8 mouse cellular contexts compared by ENCODE assay signal in the genomic region with DNA sequence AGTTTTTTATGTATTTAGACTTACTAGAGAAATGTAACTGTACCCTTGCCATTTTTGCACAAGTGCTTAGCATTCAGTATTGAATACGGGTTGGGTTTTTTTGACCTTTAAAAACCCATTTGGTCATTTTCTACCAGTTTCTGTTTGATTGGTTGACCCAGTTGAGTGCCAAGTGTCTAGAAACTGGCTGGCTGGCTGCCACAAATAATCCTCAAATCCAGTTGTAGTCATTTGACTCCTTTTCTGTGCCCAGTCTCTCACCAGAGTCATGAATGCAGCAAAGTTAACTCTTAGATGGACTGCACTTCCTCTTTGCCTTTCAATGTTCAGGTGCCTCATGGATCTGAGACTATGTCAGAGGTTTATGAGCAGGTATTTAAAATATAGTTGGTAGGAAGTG. TPM values are rescaled to one million over a fixed set of nuclear protein-coding genes. Genes with fewer than 3 reads are reported as not detected.
DNase-seq lines count a peak whose midpoint lies in the region; ATAC-seq and TF ChIP-seq lines count a peak whose summit lies in the region.
"Had no signal": no experiment of that assay in that cellular context is flagged by ENCODE, and none has a peak within 500 bp of the region (broad histone marks: within the 10 kb centered on the region; RNA-seq: fewer than 3 reads in every experiment).

No protein-coding gene starts in this region.

- H3K4me2 ChIP-seq in hindbrain, embryonic 15.5 days: peak overlapping the region; percentile 64
- peak overlapping the region; percentile 62; the same call in 1 of the 2 replicates for H3K4me2 ChIP-seq in midbrain, embryonic 15.5 days
- H3K4me2 ChIP-seq: limb, embryonic 15.5 days had no signal

- TF ChIP-seq CTCF in thymus, adult 2 months (IDR thresholded peaks at IDR 0.05; ENCODE audit: borderline replicate concordance, control insufficient read depth, extremely low read depth, insufficient read depth, low read length, poor library complexity): no peak

- H3K9me3 ChIP-seq in hindbrain, embryonic 15.5 days: no peaks in the 10 kb centered on the region
- H3K9me3 ChIP-seq in midbrain, embryonic 15.5 days: no peaks in the 10 kb centered on the region
- H3K9me3 ChIP-seq: limb, embryonic 15.5 days had no signal

- H3K4me3 ChIP-seq in hindbrain, embryonic 15.5 days: 0 out of 2 replicates have a peak overlapping the region, but pooled peaks have one; percentile 75
- no peak overlapping the region for H3K4me3 ChIP-seq in midbrain, embryonic 15.5 days
- no peak overlapping the region for H3K4me3 ChIP-seq in thymus, adult 2 months (ENCODE audit: control insufficient read depth, insufficient read depth, low read length)
- H3K4me3 ChIP-seq: limb, embryonic 15.5 days had no signal

- H3K36me3 ChIP-seq in hindbrain, embryonic 15.5 days: no peaks in the 10 kb centered on the region
- no peaks in the 10 kb centered on the region for H3K36me3 ChIP-seq in midbrain, embryonic 15.5 days (replicated peaks)
- H3K36me3 ChIP-seq in thymus, adult 2 months (ENCODE audit: control insufficient read depth, insufficient read depth, low read length): no peaks in the 10 kb centered on the region
- H3K36me3 ChIP-seq: limb, embryonic 15.5 days had no signal

- H3K4me1 ChIP-seq in hindbrain, embryonic 15.5 days (replicated peaks): peaks cover 48% of the 10 kb centered on the region
- H3K4me1 ChIP-seq in midbrain, embryonic 15.5 days: peaks cover 47% of the 10 kb centered on the region
- peaks cover 17% of the 10 kb centered on the region for H3K4me1 ChIP-seq in thymus, adult 2 months (replicated peaks; ENCODE audit: control insufficient read depth, insufficient read depth, low read length)

- peak; percentile 37 for DNase-seq in left cerebral cortex, postnatal 4 days
- DNase-seq in left cerebral cortex, adult 18-20 months (ENCODE audit: low spot score in 2 of 2): no peak
- peak; percentile 96 for DNase-seq in adipocyte (ENCODE audit: low spot score)
- no peak for DNase-seq in urinary bladder, postnatal 10 days (ENCODE audit: low spot score)
- no peak for DNase-seq in thymus, adult 2 months

- no peak for ATAC-seq in hindbrain, embryonic 15.5 days (ENCODE audit: low FRiP score, low read depth)
- ATAC-seq in midbrain, embryonic 15.5 days (replicated peaks): no peak

- no peak for TF ChIP-seq POLR2A in thymus, adult 2 months (IDR thresholded peaks at IDR 0.05; ENCODE audit: control insufficient read depth, extremely low read depth, insufficient read depth, low read length, poor library complexity)

- H3K27me3 ChIP-seq in hindbrain, embryonic 15.5 days: no peaks in the 10 kb centered on the region
- no peaks in the 10 kb centered on the region for H3K27me3 ChIP-seq in midbrain, embryonic 15.5 days (replicated peaks)
- H3K27me3 ChIP-seq in thymus, adult 2 months (ENCODE audit: control insufficient read depth, insufficient read depth, low read length): no peaks in the 10 kb centered on the region
- H3K27me3 ChIP-seq: limb, embryonic 15.5 days had no signal

- intact Hi-C loops in left cerebral cortex, postnatal 4 days (cut with DNase I): no loop called here

- H3K9ac ChIP-seq in hindbrain, embryonic 15.5 days: 0 out of 2 replicates have a peak overlapping the region, but pooled peaks have one; percentile 15
- H3K9ac ChIP-seq in midbrain, embryonic 15.5 days: no peak overlapping the region
- H3K9ac ChIP-seq: limb, embryonic 15.5 days had no signal

- WGBS in hindbrain, embryonic 15.5 days: 95% methylated on average over 1 of the region's 1 CpGs
- WGBS in midbrain, embryonic 15.5 days: 83% methylated on average over 1 of the region's 1 CpGs
- WGBS in thymus, adult 2 months: 98% methylated on average over 1 of the region's 1 CpGs

- H3K27ac ChIP-seq in hindbrain, embryonic 15.5 days (replicated peaks): no peak overlapping the region
- H3K27ac ChIP-seq in midbrain, embryonic 15.5 days: no peak overlapping the region
- H3K27ac ChIP-seq in thymus, adult 2 months (ENCODE audit: control insufficient read depth, insufficient read depth, low read length): no peak overlapping the region
- H3K27ac ChIP-seq: limb, embryonic 15.5 days had no signal

RNA-seq across cellular contexts. Expression of gene Chka, which starts 2.3 kb away (rescaled TPM):
- 100 to 1,000 TPM in 1 of 2 experiments, 10 to 100 TPM in 1; 88.7 to 104 TPM for total RNA-seq in left cerebral cortex, postnatal 4 days (2021)
- total RNA-seq in left cerebral cortex, adult 18-20 months (2021): 10 to 100 TPM; 82.4 to 88.0 TPM
- 64.6 and 66.6 TPM in 2 replicates for polyA plus RNA-seq in hindbrain, embryonic 15.5 days (2015; fragmentation: Nextera tagmentation; extraction: Ambion mirVana)
- polyA plus RNA-seq in midbrain, embryonic 15.5 days (2015; fragmentation: Nextera tagmentation; extraction: Ambion mirVana): 65.6 and 66.3 TPM in 2 replicates
- 39.1 and 44.2 TPM in 2 replicates for polyA plus RNA-seq in thymus, adult 2 months (2012; rRNA removed)

RNA-seq across cellular contexts. Expression of gene Tcirg1, which starts 53.0 kb away (rescaled TPM):
- 10 to 100 TPM; 24.0 to 27.9 TPM for total RNA-seq in left cerebral cortex, postnatal 4 days (2021)
- 10 to 100 TPM; 22.4 to 23.0 TPM for total RNA-seq in left cerebral cortex, adult 18-20 months (2021)
- 16.4 and 16.8 TPM in 2 replicates for polyA plus RNA-seq in hindbrain, embryonic 15.5 days (2015; fragmentation: Nextera tagmentation; extraction: Ambion mirVana)
- 12.7 and 14.6 TPM in 2 replicates for polyA plus RNA-seq in midbrain, embryonic 15.5 days (2015; fragmentation: Nextera tagmentation; extraction: Ambion mirVana)
- polyA plus RNA-seq in thymus, adult 2 months (2012; rRNA removed): 270 and 293 TPM in 2 replicates

RNA-seq across cellular contexts. Expression of gene Ndufs8, which starts 58.7 kb away (rescaled TPM):
- 100 to 1,000 TPM in 1 of 2 experiments, 10 to 100 TPM in 1; 94.0 to 102 TPM for total RNA-seq in left cerebral cortex, postnatal 4 days (2021)
- total RNA-seq in left cerebral cortex, adult 18-20 months (2021): 100 to 1,000 TPM; 141 to 148 TPM
- polyA plus RNA-seq in hindbrain, embryonic 15.5 days (2015; fragmentation: Nextera tagmentation; extraction: Ambion mirVana): 280 and 290 TPM in 2 replicates
- 246 and 258 TPM in 2 replicates for polyA plus RNA-seq in midbrain, embryonic 15.5 days (2015; fragmentation: Nextera tagmentation; extraction: Ambion mirVana)
- polyA plus RNA-seq in thymus, adult 2 months (2012; rRNA removed): 287 and 340 TPM in 2 replicates

Comparison
In these comparisons a context has a peak if more than half of its experiments do, and no peak if none do; other contexts are left out.
1. DNase-seq: peak in left cerebral cortex, postnatal 4 days (single experiment) and adipocyte (single experiment); none in left cerebral cortex, adult 18-20 months (0 of 2), urinary bladder, postnatal 10 days (single experiment) and thymus, adult 2 months (single experiment).
2. RNA of gene Tcirg1, which starts 53.0 kb away (polyA plus RNA-seq): 270 to 293 TPM in thymus, adult 2 months; 16.4 to 16.8 TPM in hindbrain, embryonic 15.5 days and 12.7 to 14.6 TPM in midbrain, embryonic 15.5 days; every median in the first group is over 10 times any median in the second.